Mouse (Mus musculus) stomach, postnatal 0 days (tissue): ENCODE measurements at regions not wholly inside any gene's neighbourhood (a gene's known extent, or its start where the extent isn't known, plus 50 kb on each side); places are given as distances from the start of the nearest gene placed in this dataset.

Source experiments
- CTCF ChIP-seq: IDR thresholded peaks from 2 replicates; pipeline ENCODE4 v1.5.1; 2016; ENCODE audit warnings: antibody characterized with exemption, low read depth, mild to moderate bottlenecking, moderate library complexity
- EP300 ChIP-seq: optimal IDR thresholded peaks from 2 replicates; pipeline ENCODE3; 2016; ENCODE audit warnings: antibody characterized with exemption

DNA sequence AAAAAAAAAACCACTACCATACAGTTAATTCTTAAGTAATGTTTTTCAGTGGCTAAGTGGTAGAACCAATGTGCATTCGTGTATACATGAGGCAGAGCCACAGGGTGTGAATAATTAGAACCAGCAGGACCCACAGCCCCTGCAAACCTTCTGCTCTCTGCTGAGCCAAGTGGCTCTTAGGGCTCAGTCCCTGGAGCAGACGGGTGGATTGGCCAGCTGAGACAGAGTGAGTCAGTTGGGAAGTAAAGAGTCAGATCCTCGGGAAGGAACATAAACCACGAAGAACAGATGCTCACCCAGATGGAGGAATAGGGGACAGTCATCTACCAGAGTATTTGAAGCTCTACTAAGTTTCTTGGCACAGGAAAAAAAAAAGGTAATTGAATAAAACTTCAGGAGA is 293.1 kb downstream of the Basp1 start:
- TF ChIP-seq CTCF (no peak), EP300 (no peak)
